Mouse (Mus musculus): ENCODE data around the gene Plod2.

DNA sequence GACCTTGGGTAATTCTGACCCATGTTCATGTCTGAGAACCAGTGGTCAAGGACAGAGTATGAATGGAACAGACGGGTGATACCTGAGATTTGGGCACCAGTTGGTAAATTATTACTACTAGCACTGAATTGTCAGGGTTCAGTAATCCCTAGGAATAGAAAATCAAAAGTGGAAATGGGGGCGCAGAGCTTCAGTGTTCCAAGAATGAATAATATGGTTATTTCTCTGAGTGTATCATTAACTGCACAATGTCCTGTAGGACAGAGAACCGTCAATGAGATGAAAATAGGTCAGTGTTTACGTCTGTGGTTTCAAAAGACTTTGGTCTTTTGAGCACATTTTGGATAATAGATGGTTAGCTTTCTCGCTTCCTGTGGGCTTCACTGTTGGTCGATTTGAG is 21.3 kb downstream of the Plod2 start:
- TF ChIP-seq CTCF (IDR thresholded peaks at IDR 0.05; ENCODE audit: extremely low read depth, insufficient read length, insufficient replicate concordance, low read depth, low read length) (no peak), POLR2A (IDR thresholded peaks at IDR 0.05; ENCODE audit: low read depth, low read length) (no peak)

All from small intestine, adult 2 months (tissue).